Mouse (Mus musculus) heart, embryonic 11.5 days (tissue): ENCODE results near the gene Cfap73. TPM values are rescaled to one million over a fixed set of nuclear protein-coding genes. Genes with fewer than 3 reads are reported as not detected.

Experiments
- ATAC-seq: fragments of 200-750 bp; cut with Nextera tagmentation; replicated peaks from 2 replicates; pipeline ENCODE4 v1.8.0; 2017; ENCODE audit warnings: moderate library complexity; ENCODE audit not compliant: insufficient number of reproducible peaks, low FRiP score, low TSS enrichment
- H3K27ac ChIP-seq: fragments of 300-500 bp; sonication (generic); 2 replicates; pipeline ENCODE4 v1.5.1; 2014; ENCODE audit warnings: mild to moderate bottlenecking, low read depth, low read length
- H3K27me3 ChIP-seq: fragments of 300-500 bp; sonication (generic); 2 replicates; pipeline ENCODE4 v1.6.1; 2014; ENCODE audit warnings: mild to moderate bottlenecking, low read length, mixed read lengths; ENCODE audit not compliant: control insufficient read depth, insufficient read depth
- H3K36me3 ChIP-seq: fragments of 300-500 bp; sonication (generic); 2 replicates; pipeline ENCODE4 v1.6.1; 2014; ENCODE audit warnings: mild to moderate bottlenecking, low read length, moderate library complexity, mixed read lengths; ENCODE audit not compliant: control insufficient read depth, insufficient read depth
- H3K4me1 ChIP-seq: fragments of 300-500 bp; sonication (generic); 2 replicates; pipeline ENCODE4 v1.6.1; 2014; ENCODE audit warnings: low read length; ENCODE audit not compliant: control insufficient read depth, insufficient read depth
- H3K4me2 ChIP-seq: fragments of 300-500 bp; sonication (generic); 2 replicates; pipeline ENCODE4 v1.6.1; 2014; ENCODE audit warnings: mild to moderate bottlenecking, moderate library complexity
- H3K4me3 ChIP-seq: fragments of 300-500 bp; sonication (generic); 2 replicates; pipeline ENCODE4 v1.5.1; 2014; ENCODE audit warnings: low read depth, low read length
- H3K9ac ChIP-seq: fragments of 300-500 bp; sonication (generic); 2 replicates; pipeline ENCODE4 v1.6.1; 2014; ENCODE audit warnings: mild to moderate bottlenecking, low read depth, low read length, moderate library complexity
- H3K9me3 ChIP-seq: fragments of 300-500 bp; sonication (generic); replicated peaks from 2 replicates; pipeline ENCODE4 v1.6.1; 2016; ENCODE audit warnings: low read length; ENCODE audit not compliant: control insufficient read depth
- WGBS: fragments of 180-500 bp; shearing (Covaris S2); extraction: QIAGEN DNeasy Blood & Tissue Kit; methylation state at CpG from one replicate; pipeline ENCODE4 v1.1.7; 2014; ENCODE audit not compliant: insufficient replicate concordance; 5-methylcytosine and 5-hydroxymethylcytosine counted together
- polyA plus RNA-seq: library from polyadenylated mRNA; unstranded; fragments of >200 nt; fragmentation: Nextera tagmentation; extraction: Ambion mirVana; gene quantifications from 2 replicates; pipeline ENCODE4 v1.2.1, GENCODE M21; 2014

The Cfap73 gene
- polyA plus RNA-seq, 1 experiment from 2014 or later = not detected

- H3K9ac ChIP-seq = no peak overlapping the region
- no peak for ATAC-seq
- no peaks in the 10 kb centered on the region for H3K27me3 ChIP-seq
- H3K4me2 ChIP-seq = no peak overlapping the region
- 78% methylated on average over 5 of the region's 5 CpGs for WGBS
- peaks cover 5% of the 10 kb centered on the region; the same call in 1 of the 2 replicates for H3K9me3 ChIP-seq
- H3K36me3 ChIP-seq = no peaks in the 10 kb centered on the region
- H3K27ac ChIP-seq = no peak overlapping the region
- peaks cover 8% of the 10 kb centered on the region for H3K4me1 ChIP-seq
- no peak overlapping the region for H3K4me3 ChIP-seq
Observed at GRCm38 (mm10) chr5:120635633-120636032, 1.6 kb upstream of the Cfap73 start.

GRCm38 (mm10) chr5:120634860-120635259 lies 825 bp upstream of the Cfap73 start:
- no peak for ATAC-seq
- Histone ChIP-seq H3K4me3 (no peak overlapping the region), H3K9me3 (peaks cover 5% of the 10 kb centered on the region; the same call in 1 of the 2 replicates), H3K27me3 (peaks cover 4% of the 10 kb centered on the region), H3K4me2 (no peak overlapping the region), H3K36me3 (no peaks in the 10 kb centered on the region), H3K9ac (no peak overlapping the region), H3K4me1 (peaks cover 8% of the 10 kb centered on the region), H3K27ac (no peak overlapping the region)
- 57% methylated on average over 5 of the region's 5 CpGs for WGBS

DNA sequence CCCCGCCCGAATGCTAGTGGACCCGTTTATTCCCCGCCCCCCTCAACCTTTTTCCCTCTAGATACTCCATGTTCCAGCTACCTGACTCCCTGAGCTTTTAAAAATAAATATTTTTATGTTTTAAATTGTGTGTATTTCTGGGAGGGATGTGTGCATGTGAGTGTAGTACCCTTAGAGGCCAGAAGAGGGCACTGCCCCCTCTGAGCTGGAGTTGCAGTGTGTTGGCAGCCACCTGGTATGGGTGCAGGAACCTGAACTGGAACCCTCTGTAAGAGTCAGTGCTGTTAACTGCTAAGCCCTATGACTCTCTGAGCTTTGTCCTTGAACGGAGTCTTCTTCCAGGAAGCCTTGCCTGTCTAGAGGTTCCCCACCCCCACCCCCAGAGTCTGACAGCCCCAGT lies 2.1 kb downstream of the Cfap73 start:
- ATAC-seq = no peak
- H3K4me2 ChIP-seq = no peak overlapping the region
- no peak overlapping the region for H3K4me3 ChIP-seq
- H3K4me1 ChIP-seq = peaks cover 15% of the 10 kb centered on the region
- H3K36me3 ChIP-seq = peaks cover 10% of the 10 kb centered on the region
- H3K9me3 ChIP-seq = peaks cover 5% of the 10 kb centered on the region; the same call in 1 of the 2 replicates
- 86% methylated on average over 5 of the region's 5 CpGs for WGBS
- no peak overlapping the region for H3K9ac ChIP-seq
- peaks cover 4% of the 10 kb centered on the region for H3K27me3 ChIP-seq
- H3K27ac ChIP-seq = no peak overlapping the region

GRCm38 (mm10) chr5:120631128-120631527 lies 2.9 kb downstream of the Cfap73 start:
- peak overlapping the region; percentile 66 for H3K4me2 ChIP-seq
- H3K27ac ChIP-seq = no peak overlapping the region
- WGBS = 6% methylated on average over 29 of the region's 29 CpGs
- H3K9me3 ChIP-seq = peaks cover 5% of the 10 kb centered on the region; the same call in 1 of the 2 replicates
- H3K27me3 ChIP-seq = peaks cover 4% of the 10 kb centered on the region
- peaks cover 13% of the 10 kb centered on the region for H3K36me3 ChIP-seq
- H3K9ac ChIP-seq = no peak overlapping the region
- no peak for ATAC-seq
- H3K4me3 ChIP-seq = peak overlapping the region; percentile 25; the same call in 1 of the 2 replicates
- peaks cover 15% of the 10 kb centered on the region for H3K4me1 ChIP-seq

GRCm38 (mm10) chr5:120628624-120629023 lies 5.4 kb downstream of the Cfap73 start:
- Histone ChIP-seq H3K4me3 (no peak overlapping the region), H3K4me2 (no peak overlapping the region), H3K27me3 (peaks cover 4% of the 10 kb centered on the region), H3K9me3 (peaks cover 5% of the 10 kb centered on the region; the same call in 1 of the 2 replicates), H3K27ac (no peak overlapping the region), H3K4me1 (peaks cover 7% of the 10 kb centered on the region; the same call in 1 of the 2 replicates), H3K9ac (no peak overlapping the region), H3K36me3 (peaks cover 19% of the 10 kb centered on the region)
- ATAC-seq = 0 out of 2 replicates have a peak, but pooled peaks have one; percentile 5
- 57% methylated on average over 7 of the region's 7 CpGs for WGBS

- Histone ChIP-seq H3K4me2 (no peak overlapping the region), H3K36me3 (peaks cover 19% of the 10 kb centered on the region), H3K9ac (no peak overlapping the region), H3K27ac (no peak overlapping the region), H3K4me3 (no peak overlapping the region), H3K4me1 (peaks cover 7% of the 10 kb centered on the region; the same call in 1 of the 2 replicates), H3K27me3 (peaks cover 4% of the 10 kb centered on the region), H3K9me3 (peaks cover 5% of the 10 kb centered on the region; the same call in 1 of the 2 replicates)
- 90% methylated on average over 15 of the region's 15 CpGs for WGBS
- no peak for ATAC-seq
Observed at GRCm38 (mm10) chr5:120627515-120628300, 6.3 kb downstream of the Cfap73 start.

GRCm38 (mm10) chr5:120626399-120626798 lies 7.6 kb downstream of the Cfap73 start:
- Histone ChIP-seq H3K9ac (no peak overlapping the region), H3K36me3 (peaks cover 19% of the 10 kb centered on the region), H3K4me1 (peaks cover 7% of the 10 kb centered on the region; the same call in 1 of the 2 replicates), H3K9me3 (no peaks in the 10 kb centered on the region), H3K4me2 (no peak overlapping the region), H3K27me3 (peaks cover 4% of the 10 kb centered on the region), H3K27ac (no peak overlapping the region), H3K4me3 (no peak overlapping the region)
- no peak for ATAC-seq
- WGBS = 27% methylated on average over 19 of the region's 19 CpGs

DNA sequence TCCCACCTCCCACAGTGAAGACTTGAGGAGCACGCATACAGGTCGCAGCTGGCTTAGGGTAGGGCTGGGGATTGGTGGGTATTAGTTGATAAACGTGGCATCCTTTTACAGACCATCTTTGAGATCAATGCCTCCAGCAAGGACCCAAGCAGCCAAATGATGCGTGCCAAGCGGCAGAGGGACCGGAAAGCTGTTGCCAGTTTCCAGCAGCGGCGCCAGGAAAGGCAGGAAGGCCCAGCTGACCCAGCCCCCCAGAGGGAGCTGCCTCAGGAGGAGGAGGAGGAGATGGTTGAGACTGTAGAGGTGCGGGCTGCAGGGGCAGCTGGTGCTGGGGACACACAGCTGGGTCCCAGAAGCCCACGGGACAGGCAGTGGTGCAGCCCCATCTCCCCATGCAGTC lies 9.6 kb downstream of the Cfap73 start:
- Histone ChIP-seq H3K27me3 (no peaks in the 10 kb centered on the region; the same call in 1 of the 2 replicates), H3K27ac (no peak overlapping the region), H3K4me2 (no peak overlapping the region), H3K36me3 (peaks cover 35% of the 10 kb centered on the region), H3K9ac (no peak overlapping the region), H3K4me3 (no peak overlapping the region), H3K4me1 (peaks cover 7% of the 10 kb centered on the region; the same call in 1 of the 2 replicates), H3K9me3 (no peaks in the 10 kb centered on the region)
- WGBS = 94% methylated on average over 10 of the region's 10 CpGs
- ATAC-seq = no peak
